24 mouse cellular contexts compared by ENCODE assay signal in the genomic region with DNA sequence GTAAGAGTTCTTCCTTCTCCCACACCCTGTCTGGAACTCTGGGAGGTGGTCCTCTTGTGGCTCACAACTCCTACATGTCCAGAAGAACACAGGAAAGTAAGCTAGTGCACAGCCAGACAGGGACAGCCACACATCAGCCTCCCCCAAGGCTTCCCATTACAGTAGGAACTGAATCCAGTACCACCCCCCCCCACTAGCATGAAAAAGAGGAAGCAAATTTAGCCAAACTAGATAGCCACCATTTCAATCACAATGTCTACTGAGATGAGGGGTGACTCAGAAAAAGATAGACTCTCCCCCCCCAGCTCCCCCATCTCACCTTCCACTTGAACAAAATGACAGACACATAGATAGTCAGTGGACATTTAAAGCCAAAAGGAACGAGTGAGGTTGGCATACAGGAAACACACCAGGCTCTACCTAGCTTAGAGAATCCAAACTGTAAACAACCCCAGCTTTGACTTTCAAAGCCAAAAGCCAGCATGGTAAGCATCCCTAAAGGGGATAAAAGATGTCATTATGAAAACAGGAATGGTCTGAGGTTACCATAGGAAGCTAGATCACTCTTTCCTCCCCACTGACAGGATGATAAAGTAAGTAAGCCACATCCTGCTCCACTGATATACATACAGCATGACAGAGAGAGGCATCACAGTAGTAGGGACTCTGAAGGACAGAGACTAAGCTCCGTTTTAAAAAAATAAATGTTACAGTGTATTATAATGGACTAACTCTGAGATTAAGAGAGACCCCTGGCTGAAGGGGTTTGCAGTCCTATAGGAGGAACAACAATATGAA.
A peak's percentile ranks its signal among the peaks of the same experiment; 100 is the strongest.
DNase-seq lines count a peak whose midpoint lies in the region; ATAC-seq lines count a peak whose summit lies in the region.
"Had no signal": no experiment of that assay in that cellular context is flagged by ENCODE, and none has a peak within 500 bp of the region (broad histone marks: within the 10 kb centered on the region; RNA-seq: fewer than 3 reads in every experiment).

No protein-coding gene starts in this region.

- no peak overlapping the region for H3K4me2 ChIP-seq in embryonic facial prominence, embryonic 13.5 days
- H3K4me2 ChIP-seq: embryonic facial prominence, embryonic 15.5 days; heart, embryonic 11.5 days; heart, embryonic 15.5 days; hindbrain, embryonic 14.5 days had no signal

- DNase-seq in embryonic facial prominence, embryonic 10.5 days (ENCODE audit: low spot score) = no peak
- DNase-seq in gastrocnemius, adult 8-10 months (ENCODE audit: low spot score in 2 of 2) = no peak
- no peak for DNase-seq in spleen, postnatal 14 days (ENCODE audit: low spot score in 2 of 2)
- no peak for DNase-seq in c-Kit-positive CD71-positive TER-119-positive erythroid progenitor cells, embryonic 14.5 days (ENCODE audit: low spot score)
- DNase-seq in gastrocnemius, postnatal 14 days = no peak
- DNase-seq: adrenal gland, postnatal 10 days; cerebellum, adult 11-12 months; cerebellum, adult 9-10 months; cerebellum, postnatal 25 days; gastrocnemius, adult 2 months; heart, adult 2 months; heart, postnatal 14 days had no signal

- H3K4me3 ChIP-seq in embryonic facial prominence, embryonic 13.5 days = no peak overlapping the region
- H3K4me3 ChIP-seq in embryonic facial prominence, embryonic 10.5 days = no peak overlapping the region
- H3K4me3 ChIP-seq: embryonic facial prominence, embryonic 15.5 days; erythroblast, embryonic 14.5 days; forebrain, embryonic 10.5 days; gastrocnemius, adult 2 months; heart, adult 2 months; heart, embryonic 15.5 days; hindbrain, embryonic 10.5 days had no signal

- intact Hi-C loops in gastrocnemius, postnatal 14 days (cut with DNase I; ENCODE audit: low total_unique reads) = no loop called here

- ATAC-seq in embryonic facial prominence, embryonic 13.5 days (ENCODE audit: insufficient number of reproducible peaks, insufficient read depth, low FRiP score, low TSS enrichment, low read depth) = no peak
- peak; percentile 76 to 78; a peak in 3 of 4 replicates for ATAC-seq in hematopoietic stem cell, adult 5-6 weeks (replicated peaks in 1 of 2; ENCODE audit: insufficient read depth in 1 of 2, low FRiP score in 2 of 2, low TSS enrichment in 1 of 2, low read depth in 1 of 2, poor library complexity in 2 of 2, severe bottlenecking in 2 of 2)
- peak; percentile 76 for ATAC-seq in megakaryocyte progenitor cell, adult 5-6 weeks (replicated peaks; ENCODE audit: poor library complexity)
- ATAC-seq: forebrain, embryonic 14.5 days had no signal

- WGBS in embryonic facial prominence, embryonic 13.5 days = 71% methylated on average over 2 of the region's 2 CpGs
- WGBS in embryonic facial prominence, embryonic 10.5 days = 79% methylated on average over 2 of the region's 2 CpGs

- H3K36me3 ChIP-seq in embryonic facial prominence, embryonic 13.5 days = no peaks in the 10 kb centered on the region
- no peaks in the 10 kb centered on the region for H3K36me3 ChIP-seq in embryonic facial prominence, embryonic 10.5 days (replicated peaks)
- H3K36me3 ChIP-seq: embryonic facial prominence, embryonic 15.5 days; forebrain, embryonic 10.5 days; G1E; heart, embryonic 15.5 days; hindbrain, embryonic 10.5 days had no signal

- H3K9ac ChIP-seq in embryonic facial prominence, embryonic 13.5 days = no peak overlapping the region
- H3K9ac ChIP-seq: embryonic facial prominence, embryonic 15.5 days; heart, embryonic 15.5 days; hindbrain, embryonic 14.5 days had no signal

- H3K27me3 ChIP-seq in embryonic facial prominence, embryonic 13.5 days = no peaks in the 10 kb centered on the region
- no peaks in the 10 kb centered on the region for H3K27me3 ChIP-seq in embryonic facial prominence, embryonic 10.5 days (replicated peaks; ENCODE audit: low read depth, poor library complexity, severe bottlenecking)
- H3K27me3 ChIP-seq: embryonic facial prominence, embryonic 15.5 days; heart, embryonic 15.5 days had no signal

- no peaks in the 10 kb centered on the region for H3K9me3 ChIP-seq in embryonic facial prominence, embryonic 13.5 days
- H3K9me3 ChIP-seq in embryonic facial prominence, embryonic 10.5 days = no peaks in the 10 kb centered on the region
- H3K9me3 ChIP-seq: embryonic facial prominence, embryonic 15.5 days; forebrain, embryonic 10.5 days; G1E; heart, embryonic 15.5 days; hindbrain, embryonic 10.5 days had no signal

- peak overlapping the region; percentile 9; the same call in 1 of the 2 replicates for H3K27ac ChIP-seq in embryonic facial prominence, embryonic 13.5 days
- no peak overlapping the region for H3K27ac ChIP-seq in embryonic facial prominence, embryonic 10.5 days (replicated peaks)
- H3K27ac ChIP-seq: embryonic facial prominence, embryonic 15.5 days; forebrain, embryonic 10.5 days; gastrocnemius, adult 2 months; heart, adult 2 months; heart, embryonic 15.5 days; hindbrain, embryonic 10.5 days; hindbrain, embryonic 14.5 days had no signal

- peaks cover 5% of the 10 kb centered on the region; the same call in 1 of the 2 replicates for H3K4me1 ChIP-seq in embryonic facial prominence, embryonic 13.5 days
- no peaks in the 10 kb centered on the region for H3K4me1 ChIP-seq in embryonic facial prominence, embryonic 10.5 days
- H3K4me1 ChIP-seq: hindbrain, embryonic 10.5 days had no signal
